Mouse (Mus musculus) inflammation-experienced regulatory T-cells, adult 6 months (primary cell): Measurements from ENCODE around the gene Sos1. TPM values are rescaled to one million over a fixed set of nuclear protein-coding genes. Genes with fewer than 3 reads are reported as not detected.
A peak's percentile ranks its signal among the peaks of the same experiment; 100 is the strongest.

Experiments
- ATAC-seq: one replicate; pipeline ENCODE4 v1.8.0; 2017
- polyA plus RNA-seq, 3 experiments: library from polyadenylated mRNA; unstranded; fragments of 100-300 nt; shearing (Covaris generic); gene quantifications; one replicate each; pipeline ENCODE4 v1.2.1; 2017

Sos1 gene
- polyA plus RNA-seq, 3 experiments from 2014 or later, result 4.4 to 5.7 (median 5.6) TPM

- no peak for ATAC-seq
Observed at GRCm38 (mm10) chr17:80492811-80493210, 12.6 kb upstream of the Sos1 start.

- ATAC-seq, result no peak
Observed at GRCm38 (mm10) chr17:80492274-80492673, 12.0 kb upstream of the Sos1 start.

GRCm38 (mm10) chr17:80490166-80490565, 9.9 kb upstream of the Sos1 start:
- no peak for ATAC-seq

- ATAC-seq, result no peak
Observed at GRCm38 (mm10) chr17:80488918-80489317, 8.7 kb upstream of the Sos1 start.

- no peak for ATAC-seq
Observed at GRCm38 (mm10) chr17:80485160-80485559, 4.9 kb upstream of the Sos1 start.

- no peak for ATAC-seq
Observed at GRCm38 (mm10) chr17:80480855-80481224, 587 bp upstream of the Sos1 start.

GRCm38 (mm10) chr17:80479295-80480030, 790 bp downstream of the Sos1 start:
- peak; percentile 32 for ATAC-seq

- no peak for ATAC-seq
Observed at GRCm38 (mm10) chr17:80477679-80478078, 2.6 kb downstream of the Sos1 start.

GRCm38 (mm10) chr17:80476496-80476895, 3.8 kb downstream of the Sos1 start:
- no peak for ATAC-seq

- no peak for ATAC-seq
Observed at GRCm38 (mm10) chr17:80471056-80471802, 9.0 kb downstream of the Sos1 start.

- ATAC-seq, result peak; percentile 66
Observed at GRCm38 (mm10) chr17:80468417-80468894, 11.8 kb downstream of the Sos1 start.

GRCm38 (mm10) chr17:80460258-80460657, 20.0 kb downstream of the Sos1 start:
- no peak for ATAC-seq

GRCm38 (mm10) chr17:80455648-80456047, 24.6 kb downstream of the Sos1 start:
- ATAC-seq, result peak; percentile 79

GRCm38 (mm10) chr17:80450426-80451030, 29.7 kb downstream of the Sos1 start:
- no peak for ATAC-seq

GRCm38 (mm10) chr17:80446470-80446869, 33.8 kb downstream of the Sos1 start:
- ATAC-seq, result no peak

GRCm38 (mm10) chr17:80445433-80445832, 34.8 kb downstream of the Sos1 start:
- ATAC-seq, result no peak

GRCm38 (mm10) chr17:80435680-80436079, 44.6 kb downstream of the Sos1 start:
- no peak for ATAC-seq

GRCm38 (mm10) chr17:80434430-80434829, 45.8 kb downstream of the Sos1 start:
- no peak for ATAC-seq

- ATAC-seq, result no peak
Observed at GRCm38 (mm10) chr17:80431997-80432396, 48.3 kb downstream of the Sos1 start.

GRCm38 (mm10) chr17:80427966-80428365, 52.3 kb downstream of the Sos1 start:
- ATAC-seq, result no peak

GRCm38 (mm10) chr17:80426901-80427300, 53.4 kb downstream of the Sos1 start:
- no peak for ATAC-seq

GRCm38 (mm10) chr17:80426171-80426570, 54.1 kb downstream of the Sos1 start:
- ATAC-seq, result no peak

- no peak for ATAC-seq
Observed at GRCm38 (mm10) chr17:80420998-80421397, 59.3 kb downstream of the Sos1 start.
